Mouse (Mus musculus): Measurements from ENCODE around the gene Rabep1. TPM values are rescaled to one million over a fixed set of nuclear protein-coding genes. Genes with fewer than 3 reads are reported as not detected.

Gene Rabep1
- polyA plus RNA-seq, 1 experiment from 2014 or later, result 38.5 TPM

DNA sequence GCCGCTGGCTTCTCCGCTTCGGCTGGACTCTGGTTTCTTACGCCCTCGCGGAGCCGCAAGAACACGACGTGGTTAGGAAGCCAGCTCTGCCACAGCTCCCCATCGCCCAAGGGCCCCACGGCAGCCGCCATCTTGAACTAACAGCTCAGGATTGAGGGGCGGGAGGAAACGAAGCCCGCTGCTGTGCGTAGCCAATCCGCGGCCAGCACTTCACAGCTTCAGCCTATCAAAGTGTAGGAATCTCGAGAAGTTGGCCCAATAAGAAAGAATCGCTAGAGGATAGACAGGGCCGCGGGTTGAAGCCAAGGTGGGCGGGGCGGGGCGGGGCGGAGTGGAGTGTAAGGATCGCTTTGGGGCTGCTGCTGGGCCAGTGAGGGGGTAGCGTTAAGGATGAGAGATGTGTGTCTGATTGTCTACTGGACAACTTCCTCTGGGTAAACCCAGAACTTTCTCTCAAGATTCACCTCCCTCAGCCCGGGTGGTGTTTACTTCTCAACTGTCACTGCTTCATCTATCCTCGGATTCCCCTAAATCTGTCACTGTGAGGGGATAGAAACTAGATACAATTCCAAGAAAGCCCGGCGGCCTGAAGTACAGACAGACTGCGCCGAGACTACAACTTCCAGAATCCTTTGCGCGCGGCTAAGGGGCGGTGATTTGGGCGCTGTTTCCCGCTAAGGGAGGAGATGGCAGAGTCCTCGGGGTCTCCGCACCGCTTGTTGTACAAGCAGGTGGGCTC is 125.4 kb downstream of the Rabep1 start, which contains the start of the genes Nup88 and Rpain:
Gene Nup88, minus strand, starts transcription at position 153 of the 739 bp plus-strand sequence.
Gene Rpain, plus strand, starts transcription at position 393 of the 739 bp plus-strand sequence.
- peak; percentile 98 for ATAC-seq (ENCODE audit: low FRiP score, low read depth)
- Histone ChIP-seq H3K4me3 (peak within 1 kb of the TSS; percentile 94), H3K9me3 (no peaks in the 10 kb centered on the region), H3K4me2 (replicated peaks) (peak within 1 kb of the TSS; percentile 83), H3K4me1 (peaks cover 18% of the 10 kb centered on the region), H3K9ac (peak within 1 kb of the TSS; percentile 92), H3K27ac (peak within 1 kb of the TSS; percentile 84), H3K36me3 (peaks cover 41% of the 10 kb centered on the region), H3K27me3 (no peaks in the 10 kb centered on the region)
- WGBS, result under 1% methylated on average over 43 of the region's 43 CpGs

GRCm38 (mm10) chr11:70970560-70971540 is 126.3 kb downstream of the Rabep1 start:
- no peaks in the 10 kb centered on the region for H3K9me3 ChIP-seq
- 18% methylated on average over 24 of the region's 24 CpGs for whole genome bisulfite sequencing
- H3K4me1 ChIP-seq, result peaks cover 18% of the 10 kb centered on the region
- peaks cover 40% of the 10 kb centered on the region for H3K36me3 ChIP-seq
- peak overlapping the region; percentile 83 for H3K4me2 ChIP-seq (replicated peaks)
- H3K9ac ChIP-seq, result peak overlapping the region; percentile 67
- H3K4me3 ChIP-seq, result peak overlapping the region; percentile 94
- ATAC-seq (ENCODE audit: low FRiP score, low read depth), result peak; percentile 2; the same call in 1 of the 2 replicates
- H3K27ac ChIP-seq, result peak overlapping the region; percentile 84
- no peaks in the 10 kb centered on the region for H3K27me3 ChIP-seq

DNA sequence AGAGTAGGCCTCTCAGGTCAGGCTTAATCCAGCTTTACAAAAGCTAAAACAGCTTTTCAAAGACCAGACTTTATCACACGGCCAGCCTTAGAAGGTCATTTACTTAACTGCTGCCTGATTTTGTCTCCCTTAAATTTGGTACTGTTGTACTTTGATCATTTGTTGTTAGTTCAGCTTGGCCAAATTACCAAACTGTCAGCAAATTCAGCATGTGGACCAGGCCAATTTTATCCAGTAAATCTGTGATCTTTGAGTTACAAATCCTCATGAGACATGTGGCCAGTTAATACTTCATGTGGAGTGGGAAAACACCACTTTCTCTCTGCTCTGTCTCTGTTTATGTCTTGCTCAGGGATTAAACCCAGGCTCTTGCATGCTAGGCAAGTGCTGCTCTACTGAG is 128.0 kb downstream of the Rabep1 start:
- Histone ChIP-seq H3K27ac (no peak overlapping the region), H3K9me3 (no peaks in the 10 kb centered on the region), H3K4me3 (no peak overlapping the region), H3K27me3 (no peaks in the 10 kb centered on the region), H3K4me1 (peaks cover 18% of the 10 kb centered on the region), H3K9ac (no peak overlapping the region), H3K4me2 (replicated peaks) (no peak overlapping the region), H3K36me3 (peaks cover 46% of the 10 kb centered on the region)
- WGBS, result 70% methylated on average over 1 of the region's 1 CpGs
- no peak for ATAC-seq (ENCODE audit: low FRiP score, low read depth)

DNA sequence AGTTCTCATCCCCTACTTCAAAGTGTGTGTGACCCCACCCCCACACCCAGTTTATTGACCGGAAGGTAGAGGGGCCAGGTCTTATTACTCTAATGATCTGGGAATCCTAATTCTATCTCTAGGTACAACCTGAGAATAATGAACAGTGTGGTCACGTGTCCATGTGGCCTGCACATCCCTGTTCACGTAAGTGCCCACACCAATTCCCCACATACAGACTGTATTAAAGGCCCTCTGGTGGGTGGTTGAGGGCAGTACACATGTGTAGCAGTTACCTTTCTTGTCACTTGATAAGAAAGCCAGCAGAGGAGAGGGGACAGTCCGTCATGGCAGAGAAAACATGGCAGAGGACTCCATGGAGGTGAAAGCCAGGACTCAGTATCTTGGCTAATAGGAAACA is 129.4 kb downstream of the Rabep1 start:
- WGBS, result 68% methylated on average over 4 of the region's 4 CpGs
- Histone ChIP-seq H3K27ac (no peak overlapping the region), H3K4me2 (replicated peaks) (no peak overlapping the region), H3K9ac (no peak overlapping the region), H3K36me3 (peaks cover 60% of the 10 kb centered on the region), H3K4me1 (peaks cover 10% of the 10 kb centered on the region), H3K27me3 (no peaks in the 10 kb centered on the region), H3K9me3 (no peaks in the 10 kb centered on the region), H3K4me3 (no peak overlapping the region)
- ATAC-seq (ENCODE audit: low FRiP score, low read depth), result no peak

DNA sequence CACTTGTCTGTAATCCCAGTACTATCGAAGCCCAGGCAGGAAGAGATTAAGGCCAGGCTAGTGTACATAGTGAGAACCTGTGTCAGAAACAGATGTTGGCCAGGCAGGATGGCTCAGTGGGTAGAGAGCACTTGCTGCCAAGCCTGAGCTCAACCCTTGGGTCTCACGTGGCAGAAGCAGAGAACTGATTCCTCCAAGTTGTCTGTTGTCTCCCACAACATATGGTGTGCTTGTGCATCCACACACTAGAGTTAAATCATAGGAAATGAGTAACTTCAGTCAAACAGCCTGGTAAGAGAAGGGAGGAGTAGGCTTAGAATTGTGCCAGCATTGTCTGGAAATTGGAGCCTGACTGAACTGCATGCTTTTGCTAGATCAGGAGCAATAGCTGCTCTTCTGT is 130.6 kb downstream of the Rabep1 start:
- Histone ChIP-seq H3K9ac (no peak overlapping the region), H3K4me2 (replicated peaks) (no peak overlapping the region), H3K9me3 (no peaks in the 10 kb centered on the region), H3K4me1 (peaks cover 6% of the 10 kb centered on the region), H3K27ac (no peak overlapping the region), H3K4me3 (no peak overlapping the region), H3K27me3 (no peaks in the 10 kb centered on the region), H3K36me3 (peaks cover 72% of the 10 kb centered on the region)
- 77% methylated on average over 2 of the region's 2 CpGs for WGBS
- no peak for ATAC-seq (ENCODE audit: low FRiP score, low read depth)

GRCm38 (mm10) chr11:70977293-70977692 is 132.7 kb downstream of the Rabep1 start:
- Histone ChIP-seq H3K4me2 (replicated peaks) (no peak overlapping the region), H3K36me3 (peaks cover 84% of the 10 kb centered on the region), H3K9me3 (no peaks in the 10 kb centered on the region), H3K4me3 (no peak overlapping the region), H3K27me3 (no peaks in the 10 kb centered on the region), H3K4me1 (peaks cover 12% of the 10 kb centered on the region), H3K9ac (no peak overlapping the region), H3K27ac (no peak overlapping the region)
- WGBS, result 87% methylated on average over 6 of the region's 6 CpGs
- no peak for ATAC-seq (ENCODE audit: low FRiP score, low read depth)

DNA sequence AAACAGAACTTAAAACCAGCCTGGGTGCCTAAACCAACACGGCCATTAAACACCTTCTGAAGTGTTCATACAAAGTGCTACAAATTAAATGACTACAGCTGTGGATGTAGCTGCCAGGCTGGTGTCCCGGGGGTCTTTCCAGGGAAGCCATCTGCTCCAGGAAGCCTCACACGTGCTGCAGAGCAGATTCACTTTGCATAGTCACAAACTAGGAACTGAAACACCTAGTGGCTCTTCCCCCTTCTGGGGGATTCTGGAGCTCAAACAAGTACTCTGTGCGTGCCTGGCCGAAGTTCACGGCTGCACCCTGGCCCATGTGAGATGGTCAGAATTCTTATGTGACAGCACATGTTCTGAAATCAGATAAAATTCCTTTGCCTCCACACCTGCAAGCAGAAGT is 135.7 kb downstream of the Rabep1 start:
- no peak for ATAC-seq (ENCODE audit: low FRiP score, low read depth)
- Histone ChIP-seq H3K27me3 (no peaks in the 10 kb centered on the region), H3K4me2 (replicated peaks) (no peak overlapping the region), H3K4me3 (no peak overlapping the region), H3K9ac (no peak overlapping the region), H3K4me1 (peaks cover 12% of the 10 kb centered on the region), H3K9me3 (no peaks in the 10 kb centered on the region), H3K27ac (no peak overlapping the region), H3K36me3 (peaks cover 74% of the 10 kb centered on the region)
- WGBS, result 88% methylated on average over 6 of the region's 6 CpGs

DNA sequence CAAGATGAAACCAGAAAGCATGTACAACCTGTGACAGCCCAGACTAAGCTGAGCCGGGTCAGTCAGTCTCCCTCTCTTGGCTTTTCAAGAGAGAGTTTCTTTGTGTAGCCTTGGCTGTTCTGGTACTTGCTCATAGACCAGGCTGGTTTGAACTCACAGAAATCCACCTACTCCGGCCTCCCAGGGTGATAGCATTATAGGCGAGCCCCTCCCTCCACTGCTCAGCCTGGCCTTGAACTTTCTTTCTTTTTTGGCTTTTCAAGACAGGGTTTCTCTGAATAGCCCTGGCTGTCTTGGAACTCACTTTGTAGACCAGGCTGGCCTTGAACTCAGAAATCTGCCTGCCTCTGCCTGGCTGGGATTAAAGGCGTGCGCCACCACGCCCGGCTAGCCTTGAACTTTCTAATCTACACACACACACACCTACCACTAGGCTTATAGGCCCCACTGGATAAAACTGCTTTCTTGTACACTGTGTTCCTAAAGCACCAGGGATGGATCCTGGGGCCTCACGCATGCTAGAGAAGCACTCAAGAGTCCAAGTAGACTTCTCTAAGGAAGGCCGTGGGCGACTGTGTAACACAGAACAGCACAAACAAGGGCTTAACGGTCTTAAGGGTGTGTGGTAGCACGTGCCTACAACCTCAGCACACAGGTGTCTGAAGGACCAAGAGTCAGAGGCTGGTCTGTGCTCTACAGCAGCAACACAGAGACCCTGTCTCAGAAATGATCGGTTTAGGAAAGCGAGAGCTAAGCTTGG is 136.4 kb downstream of the Rabep1 start:
- Histone ChIP-seq H3K36me3 (peaks cover 74% of the 10 kb centered on the region), H3K9me3 (no peaks in the 10 kb centered on the region), H3K4me3 (peak overlapping the region; percentile 100; the same call in 1 of the 2 replicates), H3K9ac (no peak overlapping the region), H3K27ac (no peak overlapping the region), H3K4me1 (peaks cover 12% of the 10 kb centered on the region), H3K27me3 (no peaks in the 10 kb centered on the region), H3K4me2 (replicated peaks) (peak overlapping the region; percentile 90)
- WGBS, result 90% methylated on average over 14 of the region's 14 CpGs
- no peak for ATAC-seq (ENCODE audit: low FRiP score, low read depth)

DNA sequence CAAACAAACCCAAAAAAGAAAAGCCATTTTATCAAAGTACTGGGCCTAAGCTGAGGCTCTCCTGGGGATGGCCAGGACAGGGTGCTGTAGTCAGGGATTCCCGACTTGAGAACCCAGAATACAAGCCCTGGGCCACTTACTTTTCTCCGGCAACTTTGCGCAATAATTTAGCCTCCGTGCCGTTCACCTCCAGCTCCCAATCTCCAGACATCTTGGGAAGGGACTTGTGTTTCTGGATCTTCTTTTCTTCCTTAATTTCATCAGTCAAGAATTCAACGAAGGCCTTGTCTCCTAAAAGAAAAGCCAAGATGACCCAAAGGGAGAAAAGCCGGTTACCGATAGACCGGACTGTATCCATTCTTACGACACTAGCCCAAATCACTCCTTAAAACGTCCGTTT is 137.5 kb downstream of the Rabep1 start:
- Histone ChIP-seq H3K4me3 (peak overlapping the region; percentile 100), H3K4me1 (peaks cover 12% of the 10 kb centered on the region), H3K27ac (no peak overlapping the region), H3K9ac (peak overlapping the region; percentile 97), H3K36me3 (peaks cover 74% of the 10 kb centered on the region), H3K9me3 (no peaks in the 10 kb centered on the region), H3K4me2 (replicated peaks) (peak overlapping the region; percentile 90), H3K27me3 (no peaks in the 10 kb centered on the region)
- ATAC-seq (ENCODE audit: low FRiP score, low read depth), result no peak
- WGBS, result 9% methylated on average over 12 of the region's 12 CpGs

GRCm38 (mm10) chr11:70982557-70983228 is 138.1 kb downstream of the Rabep1 start, which contains the start of gene C1qbp:
TSS of gene C1qbp (minus strand) at chr11:70983026.
- under 1% methylated on average over 62 of the region's 64 CpGs for WGBS
- peaks cover 74% of the 10 kb centered on the region for H3K36me3 ChIP-seq
- H3K4me1 ChIP-seq, result peaks cover 12% of the 10 kb centered on the region
- peak within 1 kb of the TSS; percentile 100 for H3K4me3 ChIP-seq
- H3K27ac ChIP-seq, result no peak within 1 kb of the TSS
- no peaks in the 10 kb centered on the region for H3K9me3 ChIP-seq
- H3K9ac ChIP-seq, result peak within 1 kb of the TSS; percentile 97
- H3K27me3 ChIP-seq, result no peaks in the 10 kb centered on the region
- peak within 1 kb of the TSS; percentile 90 for H3K4me2 ChIP-seq (replicated peaks)
- ATAC-seq (ENCODE audit: low FRiP score, low read depth), result peak; percentile 93
